Mouse (Mus musculus) stomach, embryonic 16.5 days (tissue): ENCODE results near the gene Gpc5. TPM values are rescaled to one million over a fixed set of nuclear protein-coding genes. Genes with fewer than 3 reads are reported as not detected.

Source experiments
- ATAC-seq: fragments of 200-750 bp; cut with Nextera tagmentation; 2 replicates; pipeline ENCODE4 v1.8.0; 2017; ENCODE audit warnings: moderate number of reproducible peaks, moderate TSS enrichment; ENCODE audit not compliant: insufficient read depth, low FRiP score
- H3K27ac ChIP-seq: fragments of 300-500 bp; sonication (generic); 2 replicates; pipeline ENCODE4 v1.5.1; 2014; ENCODE audit warnings: low read length
- H3K27me3 ChIP-seq: fragments of 300-500 bp; sonication (generic); 2 replicates; pipeline ENCODE4 v1.6.1; 2014; ENCODE audit warnings: low read length, control low read depth, mixed read lengths; ENCODE audit not compliant: control insufficient read depth, insufficient read depth
- H3K36me3 ChIP-seq: fragments of 300-500 bp; sonication (generic); 2 replicates; pipeline ENCODE4 v1.6.1; 2014; ENCODE audit warnings: low read length; ENCODE audit not compliant: control insufficient read depth, insufficient read depth
- H3K4me1 ChIP-seq: fragments of 300-500 bp; sonication (generic); 2 replicates; pipeline ENCODE4 v1.6.1; 2014; ENCODE audit warnings: low read length, control low read depth, mixed read lengths; ENCODE audit not compliant: control insufficient read depth, insufficient read depth
- H3K4me2 ChIP-seq: fragments of 300-500 bp; sonication (generic); 2 replicates; pipeline ENCODE4 v1.6.1; 2014; ENCODE audit warnings: low read depth, low read length, mixed read lengths
- H3K4me3 ChIP-seq: fragments of 300-500 bp; sonication (generic); replicated peaks from 2 replicates; pipeline ENCODE4 v1.5.1; 2014; ENCODE audit warnings: mild to moderate bottlenecking, low read length
- H3K9ac ChIP-seq: fragments of 300-500 bp; sonication (generic); 2 replicates; pipeline ENCODE4 v1.6.1; 2014; ENCODE audit warnings: low read length
- H3K9me3 ChIP-seq: fragments of 300-500 bp; sonication (generic); replicated peaks from 2 replicates; pipeline ENCODE4 v1.6.1; 2016; ENCODE audit warnings: low read length, control low read depth; ENCODE audit not compliant: control insufficient read depth
- WGBS: fragments of 180-500 bp; shearing (Covaris S2); extraction: QIAGEN DNeasy Blood & Tissue Kit; methylation state at CpG from one replicate; pipeline ENCODE4 v1.1.7; 2014; 5-methylcytosine and 5-hydroxymethylcytosine counted together
- polyA plus RNA-seq: library from polyadenylated mRNA; unstranded; fragments of >200 nt; fragmentation: Nextera tagmentation; extraction: Ambion mirVana; gene quantifications from 2 replicates; pipeline ENCODE4 v1.2.1, GENCODE M21; 2015

Gene Gpc5
- polyA plus RNA-seq, 1 experiment from 2014 or later: 0.19 TPM

- no peak overlapping the region for H3K27ac ChIP-seq
- ATAC-seq: no peak
- no peaks in the 10 kb centered on the region for H3K36me3 ChIP-seq
- H3K4me2 ChIP-seq: no peak overlapping the region
- no peaks in the 10 kb centered on the region for H3K27me3 ChIP-seq
- no peaks in the 10 kb centered on the region for H3K4me1 ChIP-seq
- H3K4me3 ChIP-seq: no peak overlapping the region
- no peak overlapping the region for H3K9ac ChIP-seq
- no peaks in the 10 kb centered on the region for H3K9me3 ChIP-seq
Measured at GRCm38 (mm10) chr14:116167401-116167800, 1075.4 kb downstream of the Gpc5 start.

- Histone ChIP-seq H3K4me2 (no peak overlapping the region), H3K27me3 (no peaks in the 10 kb centered on the region), H3K27ac (no peak overlapping the region), H3K9me3 (no peaks in the 10 kb centered on the region), H3K9ac (no peak overlapping the region), H3K4me3 (no peak overlapping the region), H3K36me3 (no peaks in the 10 kb centered on the region), H3K4me1 (no peaks in the 10 kb centered on the region)
- WGBS: 65% methylated on average over 5 of the region's 5 CpGs
- no peak for ATAC-seq
Measured at GRCm38 (mm10) chr14:116169129-116169528, 1077.1 kb downstream of the Gpc5 start.

DNA sequence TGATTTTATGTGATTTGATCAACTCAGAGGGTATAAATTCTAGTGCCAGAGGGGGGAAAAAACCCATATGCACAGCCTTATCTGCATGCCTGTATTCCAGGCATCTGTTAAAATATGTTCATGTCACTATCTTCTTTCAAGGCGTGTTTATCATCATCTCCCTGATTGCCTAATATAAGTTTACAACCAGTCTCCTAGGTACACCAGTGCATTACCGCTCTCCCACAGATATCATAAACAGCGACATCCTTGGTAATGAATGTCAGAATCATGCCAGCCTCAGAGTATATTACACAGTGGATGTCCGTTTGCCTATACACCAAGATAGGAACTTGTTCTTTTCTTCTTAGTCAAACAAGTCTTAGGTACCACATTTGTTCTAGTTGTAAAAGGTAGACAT, 1095.0 kb downstream of the Gpc5 start:
- Histone ChIP-seq H3K4me1 (no peaks in the 10 kb centered on the region), H3K9ac (no peak overlapping the region), H3K27me3 (no peaks in the 10 kb centered on the region), H3K27ac (no peak overlapping the region), H3K36me3 (no peaks in the 10 kb centered on the region), H3K4me2 (no peak overlapping the region), H3K4me3 (no peak overlapping the region), H3K9me3 (no peaks in the 10 kb centered on the region)
- WGBS: 79% methylated on average over 4 of the region's 4 CpGs
- no peak for ATAC-seq

DNA sequence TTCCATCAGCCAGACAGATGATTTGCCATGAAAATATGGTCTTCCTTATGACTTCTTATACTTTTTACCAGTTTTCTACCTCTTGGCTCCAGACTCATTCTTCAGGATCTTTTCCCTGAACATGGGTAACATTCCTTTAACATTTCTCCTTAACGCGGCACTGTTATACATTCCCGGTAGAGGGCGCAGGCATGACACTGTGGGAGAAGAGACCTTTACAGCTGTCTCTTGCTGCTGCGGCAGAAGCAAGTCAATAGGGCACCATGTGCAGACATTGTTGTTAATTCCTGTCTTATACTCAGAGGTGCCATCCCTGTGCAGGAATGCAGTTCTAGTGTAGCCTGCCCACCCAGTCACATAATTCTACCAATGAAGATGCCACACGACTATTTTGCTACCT, 1115.0 kb downstream of the Gpc5 start:
- no peak overlapping the region for H3K4me3 ChIP-seq
- H3K27ac ChIP-seq: no peak overlapping the region
- no peak for ATAC-seq
- H3K4me1 ChIP-seq: peaks cover 3% of the 10 kb centered on the region; the same call in 1 of the 2 replicates
- 30% methylated on average over 6 of the region's 6 CpGs for WGBS
- no peaks in the 10 kb centered on the region for H3K9me3 ChIP-seq
- no peaks in the 10 kb centered on the region for H3K27me3 ChIP-seq
- no peak overlapping the region for H3K9ac ChIP-seq
- H3K4me2 ChIP-seq: no peak overlapping the region
- H3K36me3 ChIP-seq: no peaks in the 10 kb centered on the region

GRCm38 (mm10) chr14:116208581-116208980, 1116.6 kb downstream of the Gpc5 start:
- 94% methylated on average over 3 of the region's 3 CpGs for WGBS
- no peak for ATAC-seq
- H3K9ac ChIP-seq: no peak overlapping the region
- H3K9me3 ChIP-seq: no peaks in the 10 kb centered on the region
- H3K36me3 ChIP-seq: no peaks in the 10 kb centered on the region
- no peak overlapping the region for H3K27ac ChIP-seq
- H3K4me3 ChIP-seq: no peak overlapping the region
- peaks cover 3% of the 10 kb centered on the region; the same call in 1 of the 2 replicates for H3K4me1 ChIP-seq
- no peak overlapping the region for H3K4me2 ChIP-seq
- no peaks in the 10 kb centered on the region for H3K27me3 ChIP-seq

DNA sequence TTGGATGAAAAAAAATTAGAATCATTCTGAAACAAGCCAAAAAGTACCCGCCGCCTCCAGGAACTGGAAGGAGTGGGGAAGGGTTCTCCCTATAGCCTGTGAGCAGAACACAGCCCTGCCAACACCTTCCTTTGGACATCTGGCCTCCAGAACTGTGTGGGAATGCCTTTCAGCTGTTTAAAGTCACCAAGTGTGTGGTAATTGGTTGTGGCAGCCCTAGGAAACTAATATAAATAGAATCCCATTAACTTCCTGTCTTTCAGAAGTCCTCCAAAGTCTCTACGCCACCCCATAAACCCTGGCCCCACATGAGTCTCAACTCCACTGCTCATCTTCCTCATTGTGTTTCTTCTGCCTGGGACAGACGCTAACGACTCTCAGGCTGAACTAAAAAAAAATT, 1117.0 kb downstream of the Gpc5 start:
- 53% methylated on average over 5 of the region's 5 CpGs for WGBS
- Histone ChIP-seq H3K9ac (no peak overlapping the region), H3K4me2 (no peak overlapping the region), H3K27me3 (no peaks in the 10 kb centered on the region), H3K36me3 (no peaks in the 10 kb centered on the region), H3K27ac (no peak overlapping the region), H3K4me1 (peaks cover 3% of the 10 kb centered on the region; the same call in 1 of the 2 replicates), H3K9me3 (no peaks in the 10 kb centered on the region), H3K4me3 (no peak overlapping the region)
- no peak for ATAC-seq

DNA sequence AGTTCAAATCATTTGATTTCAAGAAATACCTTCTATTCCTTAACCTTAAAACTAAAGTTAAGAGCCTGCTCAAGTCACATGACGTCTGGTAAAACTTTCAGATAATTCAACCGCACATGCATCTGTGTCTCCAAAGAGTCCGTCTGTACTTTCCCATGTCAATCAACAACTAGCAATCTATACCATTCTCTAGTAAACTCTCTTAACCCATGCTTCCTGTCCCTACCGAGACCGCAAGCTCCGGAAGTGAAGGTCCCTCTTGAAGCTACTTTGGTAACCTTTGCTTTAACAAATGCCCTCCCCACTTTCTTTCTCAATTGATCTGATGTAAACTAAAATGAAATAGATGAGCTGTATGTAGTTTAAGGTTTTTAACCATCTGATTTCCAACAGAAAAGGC, 1118.3 kb downstream of the Gpc5 start:
- Histone ChIP-seq H3K27ac (no peak overlapping the region), H3K9me3 (no peaks in the 10 kb centered on the region), H3K4me3 (no peak overlapping the region), H3K36me3 (no peaks in the 10 kb centered on the region), H3K27me3 (no peaks in the 10 kb centered on the region), H3K4me1 (peaks cover 3% of the 10 kb centered on the region; the same call in 1 of the 2 replicates), H3K4me2 (no peak overlapping the region), H3K9ac (no peak overlapping the region)
- 79% methylated on average over 6 of the region's 6 CpGs for WGBS
- ATAC-seq: no peak

DNA sequence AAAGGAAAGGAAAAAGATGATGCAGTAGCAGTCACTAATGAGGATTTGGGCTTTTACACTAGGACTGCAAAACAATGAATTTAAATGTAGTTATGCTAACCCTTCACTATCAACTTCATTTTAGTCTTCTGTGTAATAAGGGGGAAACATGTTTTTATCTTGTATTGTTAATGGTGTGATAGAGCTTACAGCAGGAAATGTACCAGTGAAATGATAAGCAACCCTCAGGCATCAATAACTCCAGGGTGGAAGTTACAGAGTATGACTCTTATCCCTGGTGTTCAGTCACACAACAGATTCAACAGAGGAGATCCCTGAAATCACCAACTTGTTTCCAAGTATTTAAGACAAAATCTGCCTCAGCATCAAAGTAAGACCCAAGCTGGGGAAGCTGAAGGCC, 1120.0 kb downstream of the Gpc5 start:
- ATAC-seq: no peak
- no peaks in the 10 kb centered on the region for H3K36me3 ChIP-seq
- no peaks in the 10 kb centered on the region for H3K27me3 ChIP-seq
- no peak overlapping the region for H3K4me3 ChIP-seq
- H3K4me1 ChIP-seq: peaks cover 3% of the 10 kb centered on the region; the same call in 1 of the 2 replicates
- H3K4me2 ChIP-seq: no peak overlapping the region
- H3K9me3 ChIP-seq: no peaks in the 10 kb centered on the region
- H3K27ac ChIP-seq: no peak overlapping the region
- H3K9ac ChIP-seq: no peak overlapping the region

GRCm38 (mm10) chr14:116258126-116258525, 1166.1 kb downstream of the Gpc5 start:
- ATAC-seq: no peak
- Histone ChIP-seq H3K4me3 (no peak overlapping the region), H3K36me3 (no peaks in the 10 kb centered on the region), H3K27ac (no peak overlapping the region), H3K4me2 (no peak overlapping the region), H3K27me3 (no peaks in the 10 kb centered on the region), H3K9me3 (no peaks in the 10 kb centered on the region), H3K4me1 (no peaks in the 10 kb centered on the region), H3K9ac (no peak overlapping the region)
- 90% methylated on average over 1 of the region's 1 CpGs for WGBS

- Histone ChIP-seq H3K9ac (no peak overlapping the region), H3K9me3 (no peaks in the 10 kb centered on the region), H3K4me3 (no peak overlapping the region), H3K27ac (no peak overlapping the region), H3K36me3 (no peaks in the 10 kb centered on the region), H3K4me1 (no peaks in the 10 kb centered on the region), H3K4me2 (no peak overlapping the region), H3K27me3 (no peaks in the 10 kb centered on the region)
- 89% methylated on average over 2 of the region's 2 CpGs for whole genome bisulfite sequencing
- ATAC-seq: no peak
Measured at GRCm38 (mm10) chr14:116308541-116308940, 1216.5 kb downstream of the Gpc5 start.
